Mouse (Mus musculus): Measurements from ENCODE around the gene Kmt2a.

The Kmt2a gene

DNA sequence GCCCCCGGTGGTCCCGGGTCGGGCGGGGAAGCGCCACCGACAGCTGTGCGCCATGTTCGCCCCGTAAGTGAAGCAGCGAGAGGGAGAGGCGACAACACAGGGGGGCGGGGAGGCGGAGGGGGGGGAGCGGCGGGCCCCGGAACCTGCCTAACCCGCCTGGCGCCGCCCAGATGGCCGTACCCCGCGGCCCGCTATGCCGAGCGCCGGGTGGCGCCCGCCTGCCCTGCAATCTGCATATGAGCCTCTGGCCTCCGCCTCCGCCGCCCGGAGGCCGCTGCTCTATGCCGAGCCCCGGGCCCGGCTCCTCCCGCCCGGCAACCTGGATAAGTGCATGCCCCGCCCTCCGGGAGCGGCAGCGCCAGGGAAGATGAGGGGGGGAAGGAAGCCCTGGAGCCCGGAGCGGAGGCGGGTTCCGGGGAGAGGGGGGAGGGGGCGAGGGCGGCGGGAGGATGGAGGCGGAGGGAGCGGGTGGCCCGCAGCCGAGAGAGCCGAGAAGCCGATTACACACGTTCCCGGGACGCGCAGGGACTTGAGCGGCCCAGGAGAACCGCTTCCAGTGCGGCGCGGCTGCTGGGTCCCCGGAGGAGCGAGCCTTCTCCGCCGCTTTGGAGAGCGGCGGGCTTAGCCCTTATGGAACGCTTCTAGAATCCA is at the start of gene Kmt2a:
Gene Kmt2a (minus strand): TSS at position 76 of the 651 bp plus-strand sequence.
- peak; percentile 92 for DNase-seq (ENCODE audit: low read depth)

DNA sequence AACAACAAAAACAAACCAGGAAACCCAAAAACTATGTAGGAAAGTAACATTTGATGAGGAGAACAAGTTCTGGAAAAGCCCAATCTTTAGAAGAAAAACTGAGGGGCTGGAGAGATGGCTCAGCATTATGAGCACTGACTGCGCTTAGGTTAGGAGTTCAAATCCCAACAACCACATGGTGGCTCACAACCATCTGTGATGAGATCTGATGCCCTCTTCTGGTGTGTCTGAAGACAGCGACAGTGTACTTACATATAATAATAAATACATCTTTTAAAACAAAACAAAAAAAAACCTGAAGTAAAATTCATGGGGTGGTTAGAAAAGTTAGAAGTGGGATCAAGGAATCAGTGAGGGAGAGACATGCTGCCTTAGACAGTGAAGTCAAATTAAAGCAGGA is 40.4 kb upstream of the Kmt2a start:
- no peak for DNase-seq (ENCODE audit: low read depth)

DNA sequence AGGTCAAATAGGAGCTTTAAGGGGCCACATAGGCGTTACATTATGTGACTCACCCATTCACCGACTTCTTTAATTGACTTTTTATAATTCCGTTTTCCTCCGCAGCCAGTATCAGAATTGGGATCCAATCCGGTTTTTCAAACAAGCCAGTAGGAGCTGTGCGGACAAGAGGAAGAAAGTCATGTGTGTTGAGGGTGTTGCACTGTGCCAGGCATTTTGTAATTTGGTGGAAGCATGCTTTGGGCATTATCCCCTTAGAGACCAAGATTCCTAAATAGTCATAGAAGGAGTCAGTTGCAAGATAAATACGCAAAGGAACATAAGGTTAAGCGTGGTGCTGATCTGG is 40.0 kb upstream of the Kmt2a start:
- DNase-seq (ENCODE audit: low read depth), result no peak

DNA sequence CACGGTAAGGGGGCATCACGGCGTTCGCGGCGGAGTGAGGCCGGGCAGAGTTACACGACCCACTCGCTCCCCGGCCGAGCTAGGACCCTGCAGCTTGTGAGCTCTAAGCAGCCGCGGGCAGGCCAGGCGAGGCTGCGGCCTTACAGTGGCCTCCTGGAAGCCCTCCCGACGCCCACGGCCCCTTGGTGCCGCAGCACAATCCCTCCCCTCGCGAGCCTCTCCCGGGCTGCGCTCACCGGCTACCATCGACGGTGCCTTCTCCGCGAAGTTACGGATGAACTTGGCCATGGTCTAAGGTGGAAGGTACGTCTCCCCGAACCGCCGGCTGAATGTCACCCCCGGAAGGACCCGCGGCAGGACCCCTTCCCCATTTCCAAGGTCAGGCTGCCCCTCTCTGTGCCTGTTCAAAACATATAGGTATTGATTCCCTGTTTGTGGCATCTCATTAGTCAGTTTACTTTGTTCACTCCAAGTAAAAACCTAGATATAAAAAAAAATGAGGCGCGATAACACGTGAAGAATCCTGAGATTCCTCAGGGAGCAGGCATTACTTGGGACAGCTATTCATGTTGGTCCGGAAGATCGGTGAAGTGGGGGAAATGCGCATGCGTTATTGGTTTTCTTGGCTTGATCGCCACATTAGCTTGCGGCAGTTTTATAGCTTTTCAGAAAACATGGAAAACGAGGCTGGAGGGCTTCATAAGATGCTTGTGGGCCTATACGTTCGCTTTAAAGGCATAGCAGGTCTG is 39.5 kb upstream of the Kmt2a start, which contains the start of gene Atp5l:
Gene Atp5l (minus strand): TSS at position 369 of the 749 bp plus-strand sequence.
- DNase-seq (ENCODE audit: low read depth), result peak; percentile 95

DNA sequence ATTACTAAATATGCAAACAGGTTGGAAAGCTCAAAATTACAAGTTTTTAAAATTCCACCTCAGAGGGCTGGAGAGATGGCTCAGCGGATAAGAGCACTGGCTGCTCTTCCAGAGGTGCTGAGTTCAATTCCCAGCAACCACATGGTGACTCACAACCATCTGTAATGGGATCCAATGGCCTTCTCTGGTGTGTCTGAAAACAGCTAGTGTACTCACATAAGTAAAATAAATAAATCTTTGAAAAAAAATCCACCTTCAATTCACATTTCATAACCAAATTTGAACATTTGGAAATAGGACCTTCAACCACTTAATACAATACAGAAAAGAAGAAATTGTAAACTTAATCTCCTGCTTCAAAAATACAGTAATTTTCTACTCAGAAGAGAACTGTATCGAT is 38.5 kb upstream of the Kmt2a start:
- DNase-seq (ENCODE audit: low read depth), result no peak

DNA sequence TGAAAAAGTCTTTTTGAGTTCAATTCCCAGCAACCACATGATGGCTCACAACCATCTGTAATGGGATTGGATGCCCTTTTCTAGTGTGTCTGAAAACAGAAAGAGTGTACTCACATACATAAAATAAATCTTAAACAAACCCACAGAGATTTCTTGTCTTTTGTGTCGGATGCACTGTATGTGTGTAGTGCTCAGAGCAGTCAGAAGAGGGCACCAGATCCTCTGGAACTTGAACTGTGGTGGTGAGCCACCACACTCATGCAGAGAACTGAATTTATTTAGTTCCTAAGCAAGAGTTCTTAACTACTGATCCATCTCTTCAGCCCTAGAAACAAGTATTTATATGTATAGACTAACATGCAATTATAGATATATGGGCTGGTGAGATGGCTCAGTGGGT is 35.1 kb upstream of the Kmt2a start:
- DNase-seq (ENCODE audit: low read depth), result peak; percentile 47

DNA sequence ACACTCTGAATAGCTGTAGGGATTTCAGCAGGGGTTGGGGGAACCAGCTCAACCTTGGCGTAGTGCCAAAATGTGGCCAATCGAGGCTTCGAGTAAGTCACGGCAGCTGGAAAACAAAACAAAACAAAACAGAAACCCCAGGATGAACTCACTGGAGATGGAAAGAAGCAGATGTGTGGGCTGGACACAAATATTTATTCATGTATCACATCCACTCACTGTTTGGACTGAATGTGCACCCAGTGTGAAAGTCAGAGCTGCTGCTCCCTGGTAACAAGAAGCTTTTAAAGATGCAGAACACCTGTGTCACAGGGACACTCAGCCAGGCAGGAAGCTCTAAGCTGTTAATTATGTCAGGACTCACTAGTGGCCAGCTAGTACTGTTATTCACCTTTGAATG is 33.6 kb upstream of the Kmt2a start:
- DNase-seq (ENCODE audit: low read depth), result no peak

DNA sequence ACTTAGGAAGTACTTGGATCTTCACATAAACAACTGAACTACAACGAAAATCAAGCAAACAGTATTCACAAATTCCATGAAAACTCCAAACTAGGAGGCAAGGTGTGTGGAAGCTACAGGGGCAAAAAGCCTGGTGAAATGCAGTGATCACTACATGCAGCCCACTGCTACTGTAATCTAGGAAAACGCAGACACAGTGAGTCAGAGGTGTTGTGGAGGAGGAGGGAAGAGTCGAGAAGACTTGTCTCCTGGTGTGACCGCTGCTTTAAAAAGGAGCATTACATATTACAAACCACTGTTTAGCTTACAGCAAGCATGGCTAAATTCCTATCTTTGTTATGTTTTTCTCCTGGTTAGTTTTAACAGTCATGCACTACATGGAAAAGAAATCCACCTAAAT is 30.3 kb upstream of the Kmt2a start:
- no peak for DNase-seq (ENCODE audit: low read depth)

DNA sequence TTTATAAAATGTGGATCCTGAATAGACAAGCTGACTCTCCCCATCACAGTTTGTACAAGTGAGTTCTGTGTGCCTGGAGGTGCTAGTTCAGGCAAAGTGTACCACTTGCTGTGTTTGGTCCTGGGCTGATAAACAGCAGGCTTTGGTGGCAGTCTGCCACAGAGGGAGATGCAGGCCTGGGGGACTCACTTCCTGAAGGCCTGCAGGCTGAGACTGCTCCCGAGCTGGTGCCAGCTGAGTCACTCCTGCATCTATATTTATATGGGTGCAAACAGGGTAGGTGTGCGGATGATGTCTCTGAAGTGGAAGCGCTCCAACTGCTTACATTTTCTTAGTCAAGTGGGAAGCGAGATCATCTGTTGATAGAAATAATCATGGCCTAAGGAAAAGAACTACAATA is 24.5 kb upstream of the Kmt2a start:
- no peak for DNase-seq (ENCODE audit: low read depth)

DNA sequence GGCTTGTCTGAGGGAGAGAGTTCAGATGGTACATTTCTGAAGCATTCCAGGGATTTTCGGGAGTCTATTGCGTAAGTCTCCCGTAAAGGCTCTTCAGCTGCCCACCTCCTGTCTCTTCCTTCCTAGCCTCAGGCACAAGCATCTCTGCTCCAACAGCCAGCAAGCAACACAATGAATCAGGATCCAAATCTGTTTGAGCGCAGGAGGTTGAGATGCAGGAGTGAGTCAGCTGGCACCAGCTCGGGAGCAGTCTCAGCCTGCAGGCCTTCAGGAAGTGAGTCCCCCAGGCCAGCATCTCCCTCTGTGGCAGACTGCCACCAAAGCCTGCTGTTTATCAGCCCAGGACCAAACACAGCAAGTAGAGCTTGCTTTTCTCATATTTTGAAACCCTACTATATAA is 23.9 kb upstream of the Kmt2a start:
- no peak for DNase-seq (ENCODE audit: low read depth)

DNA sequence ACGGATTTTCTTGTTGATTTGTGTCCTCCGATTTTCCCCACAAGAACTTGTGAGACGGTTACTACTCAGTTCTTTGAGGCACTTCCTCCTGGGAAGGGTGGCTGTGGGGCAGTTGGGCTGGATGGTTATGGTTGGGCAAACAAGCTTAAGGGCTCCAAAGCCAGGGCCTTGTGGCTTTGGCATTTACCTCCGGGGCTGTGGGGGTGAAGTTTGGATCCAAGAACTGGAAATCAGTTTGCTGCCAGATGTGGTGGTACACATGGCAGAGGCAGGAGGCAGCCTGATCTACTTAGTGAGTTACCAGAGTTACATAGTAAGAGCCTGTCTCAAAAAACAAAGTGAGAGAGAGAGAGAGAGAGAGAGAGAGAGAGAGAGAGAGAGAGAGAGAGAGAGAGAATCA is 22.8 kb upstream of the Kmt2a start:
- DNase-seq (ENCODE audit: low read depth), result no peak

DNA sequence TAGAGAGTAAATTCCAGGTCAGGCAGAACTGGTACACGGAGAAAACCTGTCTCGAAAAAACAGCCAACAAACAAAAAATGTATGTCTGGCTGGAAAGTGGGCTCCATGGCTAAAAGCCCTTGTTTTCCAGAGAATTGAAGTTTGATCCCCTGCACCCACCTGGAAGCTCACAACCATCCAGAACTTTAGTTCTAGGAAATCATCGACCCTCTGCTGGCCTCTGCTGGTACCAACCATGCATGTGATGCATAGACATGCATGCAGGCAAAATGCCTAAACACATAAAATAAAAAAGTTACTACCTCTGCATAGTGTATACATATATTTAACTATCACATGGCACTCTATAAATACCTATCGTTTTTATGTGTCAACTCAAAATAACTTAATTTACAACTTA is 19.3 kb upstream of the Kmt2a start:
- no peak for DNase-seq (ENCODE audit: low read depth)

DNA sequence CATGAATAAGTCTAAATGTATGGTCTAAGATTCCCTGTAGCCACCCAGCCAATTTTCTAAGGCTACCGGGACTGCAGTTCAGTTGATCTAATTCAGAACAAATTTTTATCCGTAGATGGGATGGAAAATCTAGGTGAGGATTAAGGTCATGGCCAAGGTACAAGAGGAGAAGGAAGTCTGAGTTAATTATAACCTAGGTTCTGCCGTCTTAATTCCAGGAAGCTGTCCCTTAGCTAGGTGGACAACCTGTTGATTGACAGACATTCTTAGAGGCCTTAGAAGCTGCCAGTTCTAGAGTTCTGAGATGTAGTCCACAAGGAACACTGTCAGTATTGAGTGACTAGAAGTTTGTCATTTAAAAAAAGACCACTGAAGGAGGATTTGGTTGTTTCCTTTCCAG is 18.6 kb upstream of the Kmt2a start:
- DNase-seq (ENCODE audit: low read depth), result no peak

DNA sequence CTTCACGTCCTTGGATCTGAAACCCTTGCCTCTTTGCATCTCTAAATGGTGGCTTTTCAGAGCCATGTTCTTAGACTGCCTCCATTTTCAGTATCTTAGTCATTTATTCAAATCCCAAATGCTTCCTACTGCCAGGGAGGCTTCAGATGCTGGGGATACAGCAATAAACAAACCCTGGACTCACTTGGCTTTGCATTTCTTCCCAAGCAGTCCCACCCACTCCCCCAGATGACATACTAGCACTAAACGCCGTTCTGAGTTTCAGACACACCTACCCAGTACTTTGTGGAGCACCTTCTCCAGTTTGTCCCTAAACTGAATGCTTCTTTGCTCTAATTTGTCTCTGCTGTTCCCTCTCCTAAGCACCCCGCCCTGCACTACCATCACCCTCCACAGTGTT is 15.9 kb upstream of the Kmt2a start:
- no peak for DNase-seq (ENCODE audit: low read depth)

DNA sequence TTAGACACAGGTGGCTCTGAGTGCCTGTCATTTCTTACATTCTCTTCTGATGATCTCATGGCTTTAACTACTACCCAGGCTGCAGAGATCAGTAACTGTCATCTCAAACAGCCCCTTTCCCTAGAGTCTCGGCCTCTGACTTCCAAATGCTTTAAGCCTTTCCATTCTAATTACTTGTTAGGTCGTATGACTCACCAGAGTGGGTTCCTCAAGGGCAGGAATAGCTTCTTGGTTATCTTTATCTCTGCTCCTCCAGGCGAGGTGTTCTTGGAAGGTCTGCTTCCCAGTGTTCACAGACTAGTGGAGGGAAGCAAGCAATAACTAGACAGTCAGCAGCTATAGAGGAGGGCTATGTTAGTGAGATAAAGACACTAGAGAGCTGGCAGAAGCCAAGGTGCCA is 11.6 kb upstream of the Kmt2a start:
- no peak for DNase-seq (ENCODE audit: low read depth)

DNA sequence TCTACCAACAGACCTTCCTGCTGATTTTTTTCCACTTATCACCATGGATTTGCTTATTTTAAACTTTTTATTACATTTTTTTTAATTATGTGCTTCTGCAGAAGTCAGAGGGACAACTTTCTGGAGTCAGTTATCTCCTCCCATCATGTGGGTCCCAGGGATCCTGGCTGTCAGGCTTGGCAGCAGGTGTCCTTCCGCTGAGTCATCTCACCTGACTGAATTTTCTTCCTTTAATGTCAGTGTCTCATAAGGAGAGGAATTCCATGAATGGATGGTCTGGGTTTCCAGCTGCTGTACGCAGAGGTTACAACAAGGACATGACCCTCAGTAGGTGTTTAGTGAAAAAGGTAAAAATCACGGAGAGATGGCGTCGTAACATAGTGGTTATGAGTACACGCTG is 10.1 kb upstream of the Kmt2a start:
- no peak for DNase-seq (ENCODE audit: low read depth)

DNA sequence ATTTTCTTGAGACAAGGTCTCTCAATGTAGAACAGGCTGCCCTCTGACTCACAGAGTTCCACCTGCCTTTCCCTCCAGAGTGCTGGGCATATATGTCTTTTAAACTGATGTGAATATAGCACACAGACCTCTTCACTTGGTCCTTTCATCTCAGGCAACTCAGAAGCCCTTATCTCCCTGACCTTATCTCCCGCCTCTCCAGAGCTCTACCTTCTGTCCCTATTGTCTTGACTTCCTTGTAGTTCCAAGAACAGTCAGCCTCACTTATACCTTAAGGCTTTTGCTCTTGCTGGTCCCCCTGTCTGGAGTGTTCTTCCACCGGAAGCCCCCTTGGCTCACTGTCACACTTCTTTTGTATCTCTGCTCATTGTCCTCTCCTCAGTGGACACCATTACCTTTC is 9.0 kb upstream of the Kmt2a start:
- DNase-seq (ENCODE audit: low read depth), result no peak

DNA sequence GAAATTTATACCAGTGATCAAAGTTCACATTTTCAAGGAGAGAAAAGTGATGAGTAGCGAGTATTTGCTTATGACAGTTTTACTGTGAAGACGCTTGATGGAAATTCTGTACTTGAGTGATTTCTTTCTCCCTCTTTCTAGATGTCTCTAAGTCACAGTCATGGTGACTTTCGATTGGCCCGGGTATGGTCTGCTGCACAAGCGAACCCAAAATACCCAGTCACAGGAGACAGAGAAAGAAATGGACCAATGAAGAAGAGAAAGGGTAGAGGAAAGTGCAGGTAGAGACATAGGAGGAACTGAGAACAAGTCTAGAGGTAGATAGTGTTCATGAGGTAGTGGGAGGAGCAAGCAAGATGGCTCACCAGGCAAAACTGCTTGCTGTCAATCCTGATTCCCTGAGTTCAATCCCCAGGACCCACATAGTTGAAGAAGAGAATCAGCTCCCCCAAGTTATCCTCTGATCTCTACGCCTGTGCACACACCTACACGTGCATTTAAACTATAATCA is 7.1 kb upstream of the Kmt2a start:
- DNase-seq (ENCODE audit: low read depth), result no peak

DNA sequence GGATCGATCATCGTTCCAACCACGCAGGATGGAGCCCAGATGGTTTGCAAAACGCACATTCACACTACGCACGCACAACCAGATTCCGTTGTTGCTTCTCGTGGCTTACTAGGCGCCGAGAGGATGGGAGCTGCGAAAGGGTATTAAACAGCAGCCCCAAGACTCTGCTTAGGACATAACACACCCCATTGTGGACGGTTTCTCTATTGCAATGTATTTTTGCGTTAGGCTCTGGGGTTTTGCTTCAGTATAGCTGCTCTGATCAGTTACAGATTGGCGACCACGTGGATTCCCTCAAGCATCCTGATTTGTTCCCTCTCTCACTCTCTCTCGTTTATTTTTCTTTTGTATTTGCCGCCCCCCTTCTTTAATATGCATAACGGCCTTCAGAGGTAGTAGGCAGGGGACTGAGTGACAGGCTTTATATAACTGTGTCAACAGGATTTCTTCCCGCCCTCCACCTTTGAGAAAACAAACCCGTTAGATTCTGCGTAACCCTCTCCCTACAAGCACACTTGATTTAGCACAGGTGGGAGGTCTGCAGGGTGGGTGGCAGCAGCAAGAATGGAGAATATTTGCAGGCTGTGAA is 2.0 kb upstream of the Kmt2a start:
- DNase-seq (ENCODE audit: low read depth), result no peak

DNA sequence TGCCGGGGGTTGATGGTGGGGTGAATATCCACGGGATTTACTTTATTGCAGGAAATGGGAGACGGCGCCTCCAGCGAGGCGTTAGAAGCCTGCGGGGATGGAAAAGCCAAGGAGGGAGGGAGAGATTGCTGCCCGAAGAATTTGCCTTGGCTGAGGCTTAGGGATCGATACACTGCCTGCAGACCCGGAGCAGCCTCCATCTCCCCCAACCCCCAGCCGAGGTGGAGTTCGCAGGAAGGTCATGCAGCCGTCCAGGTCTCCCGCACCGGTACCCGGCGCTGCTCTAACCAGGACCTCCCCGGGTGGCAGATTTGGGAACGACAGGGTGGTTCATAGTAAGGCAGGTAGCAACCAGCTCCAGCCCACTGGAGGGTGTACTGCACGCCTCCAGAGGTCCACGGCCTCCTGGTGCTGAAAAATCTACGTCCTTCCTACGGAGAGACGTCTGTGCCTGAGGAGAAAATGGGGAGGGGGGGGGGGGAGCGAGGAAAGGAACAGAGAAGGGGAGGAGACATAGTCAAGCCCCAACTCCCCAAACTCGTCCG is 1.4 kb upstream of the Kmt2a start:
- DNase-seq (ENCODE audit: low read depth), result peak; percentile 51

DNA sequence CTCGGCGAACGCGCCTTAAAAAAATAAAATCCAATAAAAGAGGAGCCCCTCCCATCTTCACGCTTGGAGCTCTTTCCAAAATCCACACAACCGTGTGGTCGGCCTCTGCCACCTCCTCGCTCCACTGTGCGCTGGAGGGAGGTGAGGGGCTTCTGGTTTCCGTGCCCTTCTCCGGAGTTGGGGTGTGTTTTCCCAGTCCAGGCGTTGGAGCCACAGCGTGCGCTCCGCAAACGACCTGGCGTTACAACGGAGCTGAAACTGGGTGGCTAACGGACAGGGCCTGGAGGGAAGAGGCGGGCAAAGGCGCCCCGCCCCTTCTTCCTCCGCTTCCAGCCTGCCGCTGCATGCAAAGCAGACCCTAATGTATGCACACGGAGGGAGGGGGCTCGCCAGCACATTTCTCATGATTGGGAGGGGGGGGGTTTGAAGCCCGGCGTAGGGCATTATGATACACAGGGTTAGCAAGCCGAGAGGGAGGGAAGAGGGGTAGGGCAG is 892 bp upstream of the Kmt2a start:
- peak; percentile 50 for DNase-seq (ENCODE audit: low read depth)

DNA sequence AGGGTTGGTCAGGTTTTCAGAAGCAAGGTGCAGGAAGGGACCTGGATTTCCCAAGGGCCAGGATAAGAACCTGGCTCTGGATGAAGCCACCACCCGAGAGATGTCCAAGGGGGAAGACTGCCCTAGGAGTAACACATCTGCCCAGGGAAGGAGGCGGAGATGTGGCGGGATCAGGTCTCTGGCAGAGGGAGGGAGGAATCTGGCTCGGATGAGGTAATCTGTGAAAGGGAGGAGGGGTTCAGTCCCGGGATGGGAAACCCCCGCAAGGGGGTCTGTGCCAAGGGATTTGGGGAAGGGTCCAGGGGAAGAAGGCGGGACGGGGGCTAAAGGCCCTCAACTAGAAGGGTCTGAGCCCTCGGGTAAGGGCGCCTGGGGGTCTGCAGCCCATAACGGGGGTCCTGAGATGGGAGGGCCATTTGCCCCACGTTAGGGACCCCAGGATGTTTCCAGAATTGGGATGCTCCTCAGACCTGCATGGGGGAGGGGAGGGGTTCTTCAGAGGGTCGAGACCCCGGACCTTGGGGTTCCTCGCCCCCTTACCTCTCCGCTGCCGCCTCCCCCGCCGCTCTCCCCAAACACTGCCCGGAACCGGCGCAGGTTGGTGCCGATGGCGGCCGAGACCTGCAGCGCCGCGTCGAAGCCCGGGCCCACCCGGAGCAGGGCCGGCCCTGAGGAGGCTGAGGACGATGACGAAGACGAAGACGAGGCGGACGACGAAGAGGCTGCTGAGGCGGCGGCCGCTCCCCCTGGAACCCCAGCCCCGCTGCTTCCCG is 601 bp downstream of the Kmt2a start:
- DNase-seq (ENCODE audit: low read depth), result no peak
